Mouse (Mus musculus) small intestine, adult 2 months (tissue): Measurements from ENCODE around the gene C1qtnf1.

Source experiments
- CTCF ChIP-seq: fragments of 200-500 bp; IDR thresholded peaks from 2 replicates; pipeline ENCODE4 v1.5.1; 2012; ENCODE audit warnings: low read depth, mild to moderate bottlenecking, control low read depth, inconsistent platforms, low read length, moderate library complexity, mixed read lengths; ENCODE audit not compliant: insufficient replicate concordance, insufficient read length; ENCODE audit errors: extremely low read depth
- POLR2A ChIP-seq: fragments of 200-500 bp; IDR thresholded peaks from 2 replicates; pipeline ENCODE4 v1.6.1; 2012; ENCODE audit warnings: low read depth, mild to moderate bottlenecking, control low read depth, inconsistent platforms, low read length, moderate library complexity

DNA sequence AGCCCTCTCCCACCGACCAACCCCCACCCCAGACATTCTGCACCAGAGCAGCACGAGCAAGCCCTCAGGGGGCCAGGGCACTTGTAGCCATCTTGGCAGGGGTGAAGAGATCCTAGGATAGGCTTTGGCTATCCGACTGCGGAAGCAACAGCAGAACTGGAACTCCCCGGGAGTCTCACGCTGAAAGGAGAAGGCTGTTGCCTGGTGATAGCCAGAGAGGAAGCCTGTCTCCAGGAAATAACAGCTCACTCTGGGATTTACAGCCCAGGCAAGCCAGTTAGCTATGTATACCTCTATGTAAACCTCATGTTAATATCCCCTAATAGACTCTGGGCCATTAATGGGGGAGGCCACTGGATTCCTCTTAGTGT is 27.5 kb upstream of the C1qtnf1 start:
- no peak for TF ChIP-seq POLR2A
- TF ChIP-seq CTCF: no peak
